Mouse (Mus musculus) CH12.LX (cell line): ENCODE measurements around the gene Slc17a8. TPM values are rescaled to one million over a fixed set of nuclear protein-coding genes. Genes with fewer than 3 reads are reported as not detected.

ENCODE experiments used
- DNase-seq: peaks from one replicate; pipeline ENCODE4 v3.0.0-alpha.2; 2013; ENCODE audit errors: extremely low read depth
- H3K27ac ChIP-seq: 2 replicates; pipeline ENCODE4 v1.5.1; 2012; ENCODE audit warnings: low read depth, mild to moderate bottlenecking, control low read depth, moderate library complexity; ENCODE audit not compliant: insufficient read depth
- H3K27me3 ChIP-seq: replicated peaks from 2 replicates; pipeline ENCODE3; 2012; ENCODE audit warnings: inconsistent platforms
- H3K36me3 ChIP-seq, 2 experiments: replicated peaks in 1 of 2; 2 replicates each; pipeline versions ENCODE3 to v1.6.1; 2012; ENCODE audit warnings: inconsistent platforms in 1 of 2, low read length in 1 of 2, mild to moderate bottlenecking in 1 of 2, mixed read lengths in 1 of 2, moderate library complexity in 1 of 2; ENCODE audit not compliant: control insufficient read depth in 1 of 2, insufficient read depth in 1 of 2
- H3K4me1 ChIP-seq, 2 experiments: 2 replicates each; pipeline ENCODE4 v1.6.1; 2012; ENCODE audit warnings: inconsistent platforms in 1 of 2, moderate library complexity in 1 of 2; ENCODE audit not compliant: insufficient read depth in 2 of 2, control insufficient read depth in 1 of 2
- H3K4me2 ChIP-seq: 2 replicates; pipeline ENCODE4 v1.6.1; 2012; ENCODE audit warnings: low read depth, mild to moderate bottlenecking, control low read depth; ENCODE audit not compliant: poor library complexity, insufficient read depth, severe bottlenecking
- H3K4me3 ChIP-seq, 3 experiments: fragments of 150-350 bp in 1 of 3; sonication (generic) in 1 of 3; replicated peaks in 1 of 3; 2 replicates each; pipeline versions ENCODE3 to v1.5.1; 2011 to 2012; ENCODE audit warnings: low read depth in 2 of 3, low read length in 2 of 3, mild to moderate bottlenecking in 2 of 3, moderate library complexity in 2 of 3, control low read depth in 1 of 3, improper control_type of control experiment in 1 of 3, inconsistent platforms in 1 of 3, mixed read lengths in 1 of 3; ENCODE audit not compliant: poor library complexity in 1 of 3
- H3K79me2 ChIP-seq: replicated peaks from 2 replicates; pipeline ENCODE4 v1.6.1; 2012; ENCODE audit warnings: mild to moderate bottlenecking, moderate library complexity; ENCODE audit not compliant: control insufficient read depth, poor library complexity, insufficient read depth, severe bottlenecking; ENCODE audit errors: extremely low read depth
- H3K9ac ChIP-seq: 2 replicates; pipeline ENCODE4 v1.6.1; 2012; ENCODE audit warnings: low read depth, mild to moderate bottlenecking, control low read depth, moderate library complexity; ENCODE audit not compliant: insufficient read depth
- H3K9me3 ChIP-seq: replicated peaks from 2 replicates; pipeline ENCODE3; 2012; ENCODE audit warnings: low read length, inconsistent platforms, mixed read lengths
- BHLHE40 ChIP-seq: IDR thresholded peaks from 2 replicates; pipeline ENCODE4 v1.6.1; 2011; ENCODE audit warnings: mild to moderate bottlenecking, low read depth, low read length, improper control_type of control experiment
- CHD2 ChIP-seq: IDR thresholded peaks from 2 replicates; pipeline ENCODE4 v1.6.1; 2011; ENCODE audit warnings: low read length, improper control_type of control experiment
- CTCF ChIP-seq, 2 experiments: IDR thresholded peaks in 1 of 2; conservative IDR thresholded peaks in 1 of 2; 2 replicates each; pipeline ENCODE4 v1.5.1; 2011 to 2012; ENCODE audit warnings: low read depth in 2 of 2, low read length in 2 of 2, improper control_type of control experiment in 1 of 2, inconsistent platforms in 1 of 2, mild to moderate bottlenecking in 1 of 2, moderate library complexity in 1 of 2
- EP300 ChIP-seq: IDR thresholded peaks from 2 replicates; pipeline ENCODE4 v1.6.1; 2011; ENCODE audit warnings: low read length, improper control_type of control experiment
- ETS1 ChIP-seq: conservative IDR thresholded peaks from 2 replicates; pipeline ENCODE4 v1.6.1; 2012; ENCODE audit warnings: low read depth, mild to moderate bottlenecking, inconsistent platforms, low read length, improper control_type of control experiment, moderate library complexity
- JUN ChIP-seq: IDR thresholded peaks from 2 replicates; pipeline ENCODE4 v1.6.1; 2011; ENCODE audit warnings: low read depth, mild to moderate bottlenecking, low read length, improper control_type of control experiment, moderate library complexity; ENCODE audit not compliant: insufficient read depth
- KAT2A ChIP-seq: IDR thresholded peaks from 2 replicates; pipeline ENCODE4 v1.6.1; 2012; ENCODE audit warnings: low read length, improper control_type of control experiment, inconsistent platforms; ENCODE audit not compliant: insufficient replicate concordance
- MAX ChIP-seq: IDR thresholded peaks from 2 replicates; pipeline ENCODE4 v1.6.1; 2011; ENCODE audit warnings: low read length, improper control_type of control experiment
- MAZ ChIP-seq: IDR thresholded peaks from 2 replicates; pipeline ENCODE4 v1.6.1; 2012; ENCODE audit warnings: low read depth, mild to moderate bottlenecking, inconsistent platforms, low read length, improper control_type of control experiment, moderate library complexity
- MXI1 ChIP-seq: IDR thresholded peaks from 2 replicates; pipeline ENCODE4 v1.6.1; 2011; ENCODE audit warnings: mild to moderate bottlenecking, low read depth, low read length, improper control_type of control experiment
- NRF1 ChIP-seq: IDR thresholded peaks from 2 replicates; pipeline ENCODE4 v1.6.1; 2014; ENCODE audit warnings: low read depth, mild to moderate bottlenecking, inconsistent platforms, low read length, improper control_type of control experiment, moderate library complexity
- POLR2A ChIP-seq: IDR thresholded peaks from 2 replicates; pipeline ENCODE4 v1.6.1; 2011; ENCODE audit warnings: low read depth, mild to moderate bottlenecking, improper control_type of control experiment, low read length
- POLR2AphosphoS2 ChIP-seq: IDR thresholded peaks from 2 replicates; pipeline ENCODE4 v1.6.1; 2011; ENCODE audit warnings: low read depth, low read length, improper control_type of control experiment
- RAD21 ChIP-seq: IDR thresholded peaks from 2 replicates; pipeline ENCODE4 v1.6.1; 2011; ENCODE audit warnings: low read depth, mild to moderate bottlenecking, low read length, improper control_type of control experiment, moderate library complexity
- SIN3A ChIP-seq: IDR thresholded peaks from 2 replicates; pipeline ENCODE4 v1.6.1; 2012; ENCODE audit warnings: low read length, improper control_type of control experiment, inconsistent platforms
- SMC3 ChIP-seq: IDR thresholded peaks from 2 replicates; pipeline ENCODE4 v1.6.1; 2011; ENCODE audit warnings: low read depth, low read length, improper control_type of control experiment
- TCF12 ChIP-seq: IDR thresholded peaks from 2 replicates; pipeline ENCODE4 v1.6.1; 2014; ENCODE audit warnings: low read depth, mild to moderate bottlenecking, inconsistent platforms, low read length, improper control_type of control experiment
- UBTF ChIP-seq: IDR thresholded peaks from 2 replicates; pipeline ENCODE4 v1.6.1; 2012; ENCODE audit warnings: low read depth, mild to moderate bottlenecking, inconsistent platforms, low read length, improper control_type of control experiment, moderate library complexity
- USF1 ChIP-seq: IDR thresholded peaks from 2 replicates; pipeline ENCODE4 v1.6.1; 2014; ENCODE audit warnings: low read depth, mild to moderate bottlenecking, inconsistent platforms, low read length, improper control_type of control experiment
- ZMIZ1 ChIP-seq: IDR thresholded peaks from 2 replicates; pipeline ENCODE4 v1.6.1; 2012; ENCODE audit warnings: low read depth, mild to moderate bottlenecking, inconsistent platforms, low read length, improper control_type of control experiment
- dilution Hi-C: fragments of 300-500 bp; cut with MboI; formaldehyde crosslinking; loops from 2 replicates; pipeline ENCODE4 v1.14.3; 2020; ENCODE audit warnings: low sequenced_read_pairs; ENCODE audit not compliant: extremely low pct_unique_long_range_greater_than_20kb, extremely low pct_ligation_motif_present
- in situ Hi-C: fragments of 300-500 bp; cut with MboI; formaldehyde crosslinking; loops from 3 replicates; pipeline ENCODE4 v1.14.3; 2019; ENCODE audit warnings: low sequenced_read_pairs, low pct_ligation_motif_present, low pct_unique_long_range_greater_than_20kb, mixed read lengths
- polyA plus RNA-seq: library from polyadenylated mRNA; unstranded; fragments of >175 nt; gene quantifications from 2 replicates; pipeline ENCODE4 v1.2.1, GENCODE M21; 2012; ENCODE audit warnings: low read depth; ENCODE audit not compliant: insufficient read length
- total RNA-seq, 2 experiments: library from RNA; depleted of rRNA; stranded (reverse); fragments of 300-350 nt in 1 of 2; fragments of >200 nt in 1 of 2; gene quantifications; 2 replicates each; pipeline ENCODE4 v1.2.3; 2012 to 2014

Gene Slc17a8
- total and polyA plus RNA-seq, 3 experiments: not detected

GRCm38 (mm10) chr10:89665679-89666078 lies 44.6 kb upstream of the Slc17a8 start:
- Histone ChIP-seq H3K79me2 (no peaks in the 10 kb centered on the region), H3K27me3 (no peaks in the 10 kb centered on the region), H3K36me3 (peaks cover 9 to 47% of the 10 kb centered on the region in 2 experiments), H3K4me1 (0 out of 4 replicates have a peak, but pooled peaks cover 0 to 3% of the 10 kb centered on the region in 2 experiments), H3K4me2 (no peak overlapping the region), H3K9me3 (no peaks in the 10 kb centered on the region), H3K27ac (no peak overlapping the region), H3K4me3 (no peak overlapping the region), H3K9ac (no peak overlapping the region)
- DNase-seq: no peak
- TF ChIP-seq TCF12 (no peak), SMC3 (no peak), SIN3A (no peak), POLR2A (no peak), BHLHE40 (no peak)
- in situ Hi-C loops: no loop called here
- dilution Hi-C loops: no loop called here

- H3K4me1 ChIP-seq: no peaks in the 10 kb centered on the region
- TF ChIP-seq NRF1: no peak
- TF ChIP-seq ETS1: no peak
- no peak for TF ChIP-seq MAZ
- no peak for TF ChIP-seq BHLHE40
- no peak for TF ChIP-seq EP300
- TF ChIP-seq UBTF: no peak
- no peak for TF ChIP-seq ZMIZ1
- no peak for TF ChIP-seq JUN
- TF ChIP-seq SIN3A: no peak
- TF ChIP-seq, all 38 proteins: peak for 0
- DNase-seq: no peak
- Histone ChIP-seq H3K9me3 (no peaks in the 10 kb centered on the region), H3K79me2 (no peaks in the 10 kb centered on the region), H3K4me3 (no peak overlapping the region), H3K27ac (no peak overlapping the region), H3K36me3 (peaks cover 6 to 44% of the 10 kb centered on the region in 2 experiments), H3K4me2 (no peak overlapping the region), H3K9ac (no peak overlapping the region), H3K27me3 (no peaks in the 10 kb centered on the region)
- dilution Hi-C loops (no loop called here), in situ Hi-C loops (no loop called here)
Observed at GRCm38 (mm10) chr10:89664977-89665645, 44.1 kb upstream of the Slc17a8 start.

DNA sequence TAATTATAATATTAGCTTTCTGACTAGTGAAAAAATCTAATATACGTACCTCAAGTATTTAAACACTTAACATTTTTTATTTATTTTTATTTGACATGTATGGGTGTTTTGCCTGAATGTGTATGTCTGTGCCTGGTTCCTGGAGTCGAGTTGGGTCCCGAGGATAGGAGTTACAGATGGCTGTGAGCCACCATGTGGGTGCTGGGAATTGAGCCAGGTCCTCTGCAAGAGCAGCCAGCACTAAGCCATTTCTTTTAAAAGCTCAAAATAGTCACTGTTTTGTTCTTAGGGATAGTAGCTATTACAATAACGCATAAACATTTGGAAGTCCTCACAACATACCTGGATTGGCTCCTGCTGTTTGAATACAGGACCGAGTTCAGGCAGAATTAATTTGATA lies 35.3 kb upstream of the Slc17a8 start:
- Histone ChIP-seq H3K79me2 (no peaks in the 10 kb centered on the region), H3K4me3 (no peak overlapping the region), H3K4me2 (no peak overlapping the region), H3K27me3 (no peaks in the 10 kb centered on the region), H3K9ac (no peak overlapping the region), H3K4me1 (peaks cover 0 to 4% of the 10 kb centered on the region in 2 experiments; a peak in 1 of 4 replicates), H3K36me3 (peaks cover 33 to 65% of the 10 kb centered on the region in 2 experiments), H3K27ac (no peak overlapping the region), H3K9me3 (no peaks in the 10 kb centered on the region)
- TF ChIP-seq MXI1: no peak
- TF ChIP-seq KAT2A: no peak
- TF ChIP-seq ETS1: no peak
- no peak for TF ChIP-seq RAD21
- no peak for TF ChIP-seq UBTF
- TF ChIP-seq SMC3: no peak
- no peak for TF ChIP-seq MAX
- TF ChIP-seq MAZ: no peak
- no peak for TF ChIP-seq POLR2AphosphoS2
- TF ChIP-seq USF1: no peak
- no peak for TF ChIP-seq CHD2
- TF ChIP-seq CTCF (conservative IDR thresholded peaks at IDR 0.05 in 1 of 2, IDR thresholded peaks at IDR 0.05 in 1 of 2; ENCODE audit: low read depth in 2 of 2, low read length in 2 of 2): no peak
- dilution Hi-C loops (no loop called here), in situ Hi-C loops (no loop called here)
- DNase-seq: no peak
